In genomic region chr12:82148328-82148930, GRCm38 (mm10) we compare ENCODE assay signal across 31 mouse cellular contexts. TPM values are rescaled to one million over a fixed set of nuclear protein-coding genes. Genes with fewer than 3 reads are reported as not detected.
A peak's percentile ranks its signal among the peaks of the same experiment; 100 is the strongest.
DNase-seq lines count a peak whose midpoint lies in the region; ATAC-seq and TF ChIP-seq lines count a peak whose summit lies in the region.
"Had no signal": no experiment of that assay in that cellular context is flagged by ENCODE, and none has a peak within 500 bp of the region (broad histone marks: within the 10 kb centered on the region; RNA-seq: fewer than 3 reads in every experiment).

No protein-coding gene starts in this region.

- no peak for TF ChIP-seq POLR2A in cortical plate, adult 2 months (IDR thresholded peaks at IDR 0.05; ENCODE audit: extremely low read depth, insufficient read depth, low read length)

- H3K27me3 ChIP-seq in forebrain, embryonic 14.5 days (replicated peaks; ENCODE audit: control insufficient read depth, insufficient read depth, low read length) = no peaks in the 10 kb centered on the region
- H3K27me3 ChIP-seq in forebrain, embryonic 13.5 days = no peaks in the 10 kb centered on the region
- H3K27me3 ChIP-seq in midbrain, embryonic 11.5 days (ENCODE audit: control insufficient read depth, insufficient read depth, low read length) = no peaks in the 10 kb centered on the region
- H3K27me3 ChIP-seq in midbrain, embryonic 16.5 days (ENCODE audit: control insufficient read depth, insufficient read depth, low read depth, low read length) = no peaks in the 10 kb centered on the region
- H3K27me3 ChIP-seq: embryonic facial prominence, embryonic 13.5 days; liver, embryonic 13.5 days; neural tube, embryonic 13.5 days had no signal

- H3K4me2 ChIP-seq in forebrain, embryonic 14.5 days (ENCODE audit: low read length) = no peak overlapping the region
- H3K4me2 ChIP-seq in forebrain, embryonic 13.5 days = no peak overlapping the region
- no peak overlapping the region for H3K4me2 ChIP-seq in midbrain, embryonic 11.5 days
- no peak overlapping the region for H3K4me2 ChIP-seq in midbrain, embryonic 16.5 days (ENCODE audit: low read length)
- H3K4me2 ChIP-seq: embryonic facial prominence, embryonic 13.5 days; hindbrain, embryonic 14.5 days; liver, embryonic 13.5 days; neural tube, embryonic 13.5 days had no signal

- H3K4me3 ChIP-seq in forebrain, embryonic 14.5 days (ENCODE audit: low read depth, low read length) = no peak overlapping the region
- H3K4me3 ChIP-seq in forebrain, embryonic 13.5 days = no peak overlapping the region
- no peak overlapping the region for H3K4me3 ChIP-seq in midbrain, embryonic 11.5 days (ENCODE audit: low read depth, low read length)
- no peak overlapping the region for H3K4me3 ChIP-seq in midbrain, embryonic 16.5 days (ENCODE audit: low read depth, low read length)
- no peak overlapping the region for H3K4me3 ChIP-seq in cortical plate, adult 2 months (ENCODE audit: insufficient read depth, low read length)
- H3K4me3 ChIP-seq: embryonic facial prominence, embryonic 13.5 days; erythroblast, embryonic 14.5 days; heart, embryonic 10.5 days; liver, embryonic 13.5 days; neural tube, embryonic 13.5 days had no signal

- H3K36me3 ChIP-seq in forebrain, embryonic 14.5 days (ENCODE audit: control insufficient read depth, insufficient read depth, low read length) = no peaks in the 10 kb centered on the region
- no peaks in the 10 kb centered on the region for H3K36me3 ChIP-seq in forebrain, embryonic 13.5 days (ENCODE audit: poor library complexity, severe bottlenecking)
- H3K36me3 ChIP-seq in midbrain, embryonic 11.5 days (ENCODE audit: control insufficient read depth, insufficient read depth, low read length) = no peaks in the 10 kb centered on the region
- H3K36me3 ChIP-seq in midbrain, embryonic 16.5 days (ENCODE audit: control insufficient read depth, insufficient read depth, low read length) = no peaks in the 10 kb centered on the region
- H3K36me3 ChIP-seq: embryonic facial prominence, embryonic 13.5 days; heart, embryonic 10.5 days; liver, embryonic 13.5 days; neural tube, embryonic 13.5 days had no signal

- no peak overlapping the region for H3K9ac ChIP-seq in forebrain, embryonic 14.5 days (ENCODE audit: low read length)
- no peak overlapping the region for H3K9ac ChIP-seq in forebrain, embryonic 13.5 days
- no peak overlapping the region for H3K9ac ChIP-seq in midbrain, embryonic 11.5 days (ENCODE audit: low read length)
- H3K9ac ChIP-seq in midbrain, embryonic 16.5 days (ENCODE audit: low read depth, low read length) = no peak overlapping the region
- H3K9ac ChIP-seq: embryonic facial prominence, embryonic 13.5 days; hindbrain, embryonic 14.5 days; liver, embryonic 13.5 days; neural tube, embryonic 13.5 days had no signal

- DNase-seq in forebrain, embryonic 14.5 days (ENCODE audit: low spot score) = peak; percentile 45
- peak; percentile 72 for DNase-seq in midbrain, embryonic 11.5 days (ENCODE audit: low spot score, missing footprints)
- DNase-seq in B cell, adult 2 months = no peak
- no peak for DNase-seq in ovary, postnatal 10 days (ENCODE audit: low spot score)
- DNase-seq: adrenal gland, adult 2 months; cerebellum, adult 11 months; cerebellum, adult 9-10 months; cerebellum, postnatal 36 days; embryo, embryonic 11 days; gastrocnemius, postnatal 25 days; heart, adult 11 months; heart, postnatal 36 days; kidney, adult 11 months; kidney, postnatal 36 days; layer of hippocampus, postnatal 36 days; left cerebral cortex, postnatal 4 days; liver, embryonic 13.5 days; lung, adult 2 months; lung, postnatal 10 days; thymus, adult 2 months; thymus, postnatal 36 days had no signal

- no peak for TF ChIP-seq CTCF in cortical plate, adult 2 months (IDR thresholded peaks at IDR 0.05; ENCODE audit: extremely low read depth, insufficient read depth, low read length)

- H3K9me3 ChIP-seq in forebrain, embryonic 14.5 days (replicated peaks; ENCODE audit: control insufficient read depth, low read length) = no peaks in the 10 kb centered on the region
- H3K9me3 ChIP-seq in forebrain, embryonic 13.5 days (replicated peaks) = no peaks in the 10 kb centered on the region
- H3K9me3 ChIP-seq in midbrain, embryonic 11.5 days (ENCODE audit: control insufficient read depth, low read length) = no peaks in the 10 kb centered on the region
- no peaks in the 10 kb centered on the region for H3K9me3 ChIP-seq in midbrain, embryonic 16.5 days (replicated peaks; ENCODE audit: control insufficient read depth, low read length, poor library complexity, severe bottlenecking)
- H3K9me3 ChIP-seq: embryonic facial prominence, embryonic 13.5 days; heart, embryonic 10.5 days; liver, embryonic 13.5 days; neural tube, embryonic 13.5 days had no signal

- WGBS in forebrain, embryonic 14.5 days = 37% methylated on average over 8 of the region's 8 CpGs
- WGBS in forebrain, embryonic 13.5 days = 48% methylated on average over 8 of the region's 8 CpGs
- WGBS in midbrain, embryonic 11.5 days = 77% methylated on average over 8 of the region's 8 CpGs
- WGBS in midbrain, embryonic 16.5 days = 69% methylated on average over 8 of the region's 8 CpGs

- H3K27ac ChIP-seq in forebrain, embryonic 14.5 days (ENCODE audit: low read depth, low read length) = no peak overlapping the region; the same call in 1 of the 2 replicates
- H3K27ac ChIP-seq in forebrain, embryonic 13.5 days = no peak overlapping the region
- H3K27ac ChIP-seq in midbrain, embryonic 11.5 days (ENCODE audit: low read depth, low read length) = no peak overlapping the region
- H3K27ac ChIP-seq in midbrain, embryonic 16.5 days (ENCODE audit: low read length) = no peak overlapping the region
- peak overlapping the region; percentile 53; the same call in 1 of the 2 replicates for H3K27ac ChIP-seq in cortical plate, adult 2 months (ENCODE audit: insufficient read depth, low read length)
- H3K27ac ChIP-seq: embryonic facial prominence, embryonic 13.5 days; heart, embryonic 10.5 days; hindbrain, embryonic 14.5 days; liver, embryonic 13.5 days; macrophage; neural tube, embryonic 13.5 days had no signal

- no peak for ATAC-seq in forebrain, embryonic 14.5 days
- ATAC-seq in forebrain, embryonic 13.5 days = no peak
- no peak for ATAC-seq in midbrain, embryonic 11.5 days (ENCODE audit: low FRiP score)
- ATAC-seq in midbrain, embryonic 16.5 days = no peak
- ATAC-seq: activated CD4-positive, CD25-positive, alpha-beta regulatory T cell, adult 4 months had no signal

- H3K4me1 ChIP-seq in forebrain, embryonic 14.5 days (ENCODE audit: control insufficient read depth, insufficient read depth, low read length) = peaks cover 17% of the 10 kb centered on the region
- H3K4me1 ChIP-seq in forebrain, embryonic 13.5 days = peaks cover 29% of the 10 kb centered on the region
- peaks cover 19% of the 10 kb centered on the region for H3K4me1 ChIP-seq in midbrain, embryonic 11.5 days (ENCODE audit: control insufficient read depth, insufficient read depth, low read length)
- no peaks in the 10 kb centered on the region; the same call in 1 of the 2 replicates for H3K4me1 ChIP-seq in midbrain, embryonic 16.5 days (ENCODE audit: control insufficient read depth, insufficient read depth, low read length)
- H3K4me1 ChIP-seq in cortical plate, adult 2 months (ENCODE audit: control insufficient read depth, insufficient read depth, low read length) = peaks cover 3% of the 10 kb centered on the region
- H3K4me1 ChIP-seq: liver, embryonic 13.5 days had no signal

RNA-seq across cellular contexts. Expression of gene Sipa1l1, which starts 20.7 kb away (rescaled TPM):
- polyA plus RNA-seq in forebrain, embryonic 14.5 days (2014; fragmentation: Nextera tagmentation; extraction: Ambion mirVana) = 13.5 and 19.3 TPM in 2 replicates
- 19.3 and 23.6 TPM in 2 replicates for polyA plus RNA-seq in forebrain, embryonic 13.5 days (2015; fragmentation: Nextera tagmentation; extraction: Ambion mirVana)
- 24.1 and 25.6 TPM in 2 replicates for polyA plus RNA-seq in midbrain, embryonic 11.5 days (2014; fragmentation: Nextera tagmentation; extraction: Ambion mirVana)
- polyA plus RNA-seq in midbrain, embryonic 16.5 days (2015; fragmentation: Nextera tagmentation; extraction: Ambion mirVana) = 11.2 and 13.5 TPM in 2 replicates
- 152 and 159 TPM in 2 replicates for polyA plus RNA-seq in cortical plate, adult 2 months (2012; rRNA removed)

Comparison
In these comparisons a context has a peak if more than half of its experiments do, and no peak if none do; other contexts are left out.
1. DNase-seq: peak in forebrain, embryonic 14.5 days (single experiment) and midbrain, embryonic 11.5 days (single experiment); none in B cell, adult 2 months (0 of 2) and ovary, postnatal 10 days (single experiment).